Mouse (Mus musculus) midbrain, embryonic 14.5 days (tissue): ENCODE results near the gene Bcas3. TPM values are rescaled to one million over a fixed set of nuclear protein-coding genes. Genes with fewer than 3 reads are reported as not detected.

Experiments used
- ATAC-seq: fragments of 200-750 bp; cut with Nextera tagmentation; 2 replicates; pipeline ENCODE4 v1.8.0; 2017; ENCODE audit warnings: moderate number of reproducible peaks, moderate library complexity; ENCODE audit not compliant: low FRiP score, low TSS enrichment
- DNase-seq: peaks from one replicate; pipeline ENCODE4 v3.0.0-alpha.2; 2015
- H3K27ac ChIP-seq: fragments of 300-500 bp; sonication (generic); replicated peaks from 2 replicates; pipeline ENCODE4 v1.5.1; 2014; ENCODE audit warnings: mild to moderate bottlenecking, low read depth, low read length, moderate library complexity
- H3K27me3 ChIP-seq: fragments of 300-500 bp; sonication (generic); 2 replicates; pipeline ENCODE4 v1.6.1; 2014; ENCODE audit warnings: low read length, control low read depth, mixed read lengths; ENCODE audit not compliant: control insufficient read depth, insufficient read depth
- H3K36me3 ChIP-seq: fragments of 300-500 bp; sonication (generic); 2 replicates; pipeline ENCODE4 v1.6.1; 2014; ENCODE audit warnings: low read length, control low read depth; ENCODE audit not compliant: control insufficient read depth, insufficient read depth
- H3K4me1 ChIP-seq: fragments of 300-500 bp; sonication (generic); 2 replicates; pipeline ENCODE4 v1.6.1; 2014; ENCODE audit warnings: mild to moderate bottlenecking, antibody characterized with exemption, low read length, control low read depth; ENCODE audit not compliant: control insufficient read depth, insufficient read depth
- H3K4me2 ChIP-seq: fragments of 300-500 bp; sonication (generic); 2 replicates; pipeline ENCODE4 v1.6.1; 2014; ENCODE audit warnings: mild to moderate bottlenecking, low read length, moderate library complexity
- H3K4me3 ChIP-seq: fragments of 300-500 bp; sonication (generic); replicated peaks from 2 replicates; pipeline ENCODE4 v1.5.1; 2014; ENCODE audit warnings: low read depth, low read length
- H3K9ac ChIP-seq: fragments of 300-500 bp; sonication (generic); replicated peaks from 2 replicates; pipeline ENCODE4 v1.6.1; 2014; ENCODE audit warnings: mild to moderate bottlenecking, low read length, moderate library complexity
- H3K9me3 ChIP-seq: fragments of 300-500 bp; sonication (generic); 2 replicates; pipeline ENCODE4 v1.6.1; 2016; ENCODE audit warnings: low read length, control low read depth, mixed read lengths; ENCODE audit not compliant: control insufficient read depth
- WGBS: fragments of 180-500 bp; shearing (Covaris S2); extraction: QIAGEN DNeasy Blood & Tissue Kit; methylation state at CpG from one replicate; pipeline ENCODE4 v1.1.7; 2014; 5-methylcytosine and 5-hydroxymethylcytosine counted together
- polyA plus RNA-seq: library from polyadenylated mRNA; unstranded; fragments of >200 nt; fragmentation: Nextera tagmentation; extraction: Ambion mirVana; gene quantifications from 2 replicates; pipeline ENCODE4 v1.2.1, GENCODE M21; 2014

Bcas3 gene
- polyA plus RNA-seq, 1 experiment from 2014 or later, result 33.4 TPM

- DNase-seq (no peak), ATAC-seq (no peak)
- 68% methylated on average over 10 of the region's 10 CpGs for WGBS
- peaks cover 16% of the 10 kb centered on the region for H3K4me1 ChIP-seq
- no peaks in the 10 kb centered on the region for H3K9me3 ChIP-seq
- no peak overlapping the region for H3K9ac ChIP-seq
- no peak overlapping the region for H3K27ac ChIP-seq
- H3K4me2 ChIP-seq, result no peak overlapping the region
- H3K27me3 ChIP-seq, result no peaks in the 10 kb centered on the region
- H3K4me3 ChIP-seq, result no peak overlapping the region
- no peaks in the 10 kb centered on the region for H3K36me3 ChIP-seq
Observed at GRCm38 (mm10) chr11:85676357-85677004, 323.5 kb downstream of the Bcas3 start.

GRCm38 (mm10) chr11:85678666-85679065 is 325.7 kb downstream of the Bcas3 start:
- DNase-seq (peak; percentile 30), ATAC-seq (no peak)
- H3K27ac ChIP-seq, result no peak overlapping the region
- no peak overlapping the region for H3K4me2 ChIP-seq
- H3K9me3 ChIP-seq, result no peaks in the 10 kb centered on the region
- no peak overlapping the region for H3K4me3 ChIP-seq
- H3K36me3 ChIP-seq, result no peaks in the 10 kb centered on the region
- 30% methylated on average over 5 of the region's 5 CpGs for WGBS
- peaks cover 16% of the 10 kb centered on the region for H3K4me1 ChIP-seq
- H3K9ac ChIP-seq, result no peak overlapping the region
- H3K27me3 ChIP-seq, result no peaks in the 10 kb centered on the region

- Histone ChIP-seq H3K27me3 (no peaks in the 10 kb centered on the region), H3K4me3 (no peak overlapping the region), H3K4me2 (no peak overlapping the region), H3K36me3 (no peaks in the 10 kb centered on the region), H3K9ac (no peak overlapping the region), H3K9me3 (no peaks in the 10 kb centered on the region), H3K4me1 (peaks cover 16% of the 10 kb centered on the region), H3K27ac (no peak overlapping the region)
- WGBS, result 87% methylated on average over 11 of the region's 11 CpGs
- ATAC-seq (no peak), DNase-seq (no peak)
Observed at GRCm38 (mm10) chr11:85681580-85682419, 328.8 kb downstream of the Bcas3 start.

GRCm38 (mm10) chr11:85684981-85685380 is 332.0 kb downstream of the Bcas3 start:
- ATAC-seq, result no peak
- Histone ChIP-seq H3K9ac (no peak overlapping the region), H3K27me3 (no peaks in the 10 kb centered on the region), H3K4me2 (no peak overlapping the region), H3K27ac (no peak overlapping the region), H3K4me1 (no peaks in the 10 kb centered on the region), H3K9me3 (no peaks in the 10 kb centered on the region), H3K4me3 (no peak overlapping the region), H3K36me3 (no peaks in the 10 kb centered on the region)
- no peak for DNase-seq
- WGBS, result 89% methylated on average over 2 of the region's 2 CpGs

GRCm38 (mm10) chr11:85687816-85688439 is 335.0 kb downstream of the Bcas3 start:
- H3K27ac ChIP-seq, result no peak overlapping the region
- H3K27me3 ChIP-seq, result no peaks in the 10 kb centered on the region
- DNase-seq (no peak), ATAC-seq (no peak)
- no peaks in the 10 kb centered on the region for H3K36me3 ChIP-seq
- no peak overlapping the region for H3K4me2 ChIP-seq
- 38% methylated on average over 8 of the region's 8 CpGs for WGBS
- no peak overlapping the region for H3K4me3 ChIP-seq
- no peaks in the 10 kb centered on the region for H3K4me1 ChIP-seq
- no peaks in the 10 kb centered on the region for H3K9me3 ChIP-seq
- no peak overlapping the region for H3K9ac ChIP-seq

GRCm38 (mm10) chr11:85688440-85688838 is 335.5 kb downstream of the Bcas3 start:
- no peaks in the 10 kb centered on the region for H3K9me3 ChIP-seq
- H3K9ac ChIP-seq, result no peak overlapping the region
- H3K4me1 ChIP-seq, result no peaks in the 10 kb centered on the region
- H3K27ac ChIP-seq, result no peak overlapping the region
- no peaks in the 10 kb centered on the region for H3K27me3 ChIP-seq
- ATAC-seq (no peak), DNase-seq (no peak)
- no peak overlapping the region for H3K4me2 ChIP-seq
- WGBS, result 70% methylated on average over 6 of the region's 6 CpGs
- H3K36me3 ChIP-seq, result no peaks in the 10 kb centered on the region
- H3K4me3 ChIP-seq, result no peak overlapping the region

- Histone ChIP-seq H3K9me3 (no peaks in the 10 kb centered on the region), H3K9ac (no peak overlapping the region), H3K4me1 (no peaks in the 10 kb centered on the region), H3K4me2 (no peak overlapping the region), H3K27me3 (no peaks in the 10 kb centered on the region), H3K36me3 (no peaks in the 10 kb centered on the region), H3K27ac (no peak overlapping the region), H3K4me3 (no peak overlapping the region)
- ATAC-seq (no peak), DNase-seq (no peak)
- WGBS, result 92% methylated on average over 5 of the region's 5 CpGs
Observed at GRCm38 (mm10) chr11:85689226-85689625, 336.3 kb downstream of the Bcas3 start.

GRCm38 (mm10) chr11:85691285-85691684 is 338.3 kb downstream of the Bcas3 start:
- ATAC-seq, result no peak

More at GRCm38 (mm10) chr11:85691285-85691684, 338.3 kb downstream of the Bcas3 start:
- DNase-seq, result no peak
- no peak overlapping the region for H3K4me3 ChIP-seq
- H3K27me3 ChIP-seq, result no peaks in the 10 kb centered on the region
- no peaks in the 10 kb centered on the region for H3K36me3 ChIP-seq
- no peaks in the 10 kb centered on the region for H3K9me3 ChIP-seq
- H3K4me2 ChIP-seq, result no peak overlapping the region
- H3K4me1 ChIP-seq, result no peaks in the 10 kb centered on the region
- 61% methylated on average over 5 of the region's 5 CpGs for WGBS
- no peak overlapping the region for H3K27ac ChIP-seq
- no peak overlapping the region for H3K9ac ChIP-seq
